Mouse (Mus musculus) myocyte (in vitro differentiated cells): ENCODE data around the gene Nlrc5.

Source experiments
- CEBPB ChIP-seq: IDR thresholded peaks from 2 replicates; pipeline ENCODE4 v1.6.1; 2011; ENCODE audit warnings: mild to moderate bottlenecking, moderate library complexity; ENCODE audit not compliant: poor library complexity, insufficient read depth, severe bottlenecking
- E2F4 ChIP-seq: IDR thresholded peaks from one replicate; pipeline ENCODE4 v1.6.1; 2011; ENCODE audit warnings: mild to moderate bottlenecking, control low read depth, moderate library complexity; ENCODE audit not compliant: insufficient read depth
- MAX ChIP-seq: IDR thresholded peaks from one replicate; pipeline ENCODE4 v1.6.1; 2011; ENCODE audit warnings: low read depth, mild to moderate bottlenecking, control low read depth
- MYOG ChIP-seq, 3 experiments: IDR thresholded peaks; one replicate each; pipeline ENCODE4 v1.6.1; 2011; ENCODE audit warnings: control low read depth in 2 of 3, low read depth in 2 of 3, mild to moderate bottlenecking in 2 of 3; ENCODE audit not compliant: insufficient read length in 2 of 3, control insufficient read depth in 1 of 3, insufficient read depth in 1 of 3
- POLR2A ChIP-seq: IDR thresholded peaks from one replicate; pipeline ENCODE4 v1.6.1; 2011; ENCODE audit warnings: low read depth, mild to moderate bottlenecking, control low read depth, moderate library complexity; ENCODE audit not compliant: insufficient read length
- POLR2AphosphoS2 ChIP-seq: IDR thresholded peaks from one replicate; pipeline ENCODE4 v1.6.1; 2011; ENCODE audit warnings: low read depth, control low read depth; ENCODE audit not compliant: insufficient read length
- TCF12 ChIP-seq: IDR thresholded peaks from one replicate; pipeline ENCODE4 v1.6.1; 2011; ENCODE audit warnings: mild to moderate bottlenecking, control low read depth; ENCODE audit not compliant: poor library complexity, insufficient read depth, severe bottlenecking
- USF1 ChIP-seq: IDR thresholded peaks from one replicate; pipeline ENCODE4 v1.6.1; 2011; ENCODE audit warnings: low read depth, mild to moderate bottlenecking, control low read depth, moderate library complexity

DNA sequence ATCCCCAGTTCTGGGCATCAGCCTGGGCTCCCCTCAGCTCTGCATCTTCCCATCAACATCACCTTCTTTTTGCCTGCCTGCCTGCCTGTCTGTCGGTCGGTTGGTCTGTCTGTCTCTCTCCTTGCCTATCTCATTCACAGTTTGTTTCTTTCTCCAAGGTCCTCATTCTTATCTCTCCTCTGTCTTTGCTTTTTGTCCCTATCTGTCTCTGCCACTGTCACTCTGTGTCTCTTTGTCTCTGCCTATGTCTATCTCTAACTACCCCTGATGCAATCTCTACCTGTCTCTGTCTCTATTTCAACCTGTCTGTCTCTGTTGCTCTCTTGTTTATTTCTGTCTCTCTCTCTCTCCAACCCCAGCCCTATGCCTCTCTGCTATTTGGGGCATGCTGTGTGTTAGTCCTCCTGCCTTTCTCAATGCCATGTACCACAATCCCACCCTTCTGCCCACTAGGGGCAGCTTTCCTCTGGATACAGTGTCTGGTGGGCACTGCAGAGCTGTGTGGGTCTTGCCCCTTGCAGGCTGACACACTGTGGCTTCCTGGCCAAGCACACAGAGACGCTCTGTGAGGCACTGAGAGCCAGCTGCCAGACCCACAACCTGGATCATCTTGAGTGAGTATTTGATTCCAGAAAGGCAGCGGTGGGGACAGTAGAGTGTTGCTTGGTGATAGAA lies 55.8 kb downstream of the Nlrc5 start:
- TF ChIP-seq MYOG (IDR thresholded peaks at IDR 0.05; ENCODE audit: control insufficient read depth in 1 of 3, insufficient read depth in 1 of 3, insufficient read length in 2 of 3, low read depth in 2 of 3) (no peak), POLR2A (no peak), USF1 (no peak), POLR2AphosphoS2 (no peak), MAX (no peak), CEBPB (no peak), TCF12 (no peak), E2F4 (no peak)
